Mouse (Mus musculus) embryonic facial prominence, embryonic 14.5 days (tissue): ENCODE data around the gene Rassf4. TPM values are rescaled to one million over a fixed set of nuclear protein-coding genes. Genes with fewer than 3 reads are reported as not detected.

Source experiments
- microRNA-seq: library from miRNA; unstranded; fragments of <30 nt; microRNA quantifications from one replicate; pipeline ENCODE4, GENCODE M21; 2016; ENCODE audit warnings: borderline number of aligned reads
- polyA plus RNA-seq: library from polyadenylated mRNA; unstranded; fragments of >200 nt; fragmentation: Nextera tagmentation; extraction: Ambion mirVana; gene quantifications from 2 replicates; pipeline ENCODE4 v1.2.1, GENCODE M21; 2014

Gene Rassf4
- polyA plus RNA-seq, 1 experiment from 2014 or later: 17.9 TPM

Small RNA genes within 50 kb of the gene (microRNA-seq; reads per million reads assigned to microRNA genes)
- gene Mir7043: 0.50 reads per million

Other genes starting within 250 kb of the Rassf4 start
- gene Alox5, start 212.8 kb downstream of the Rassf4 start, polyA plus RNA-seq: 2.0 and 2.4 TPM in 2 replicates
- not detected in 2 replicates for gene Olfr211, start 184.9 kb downstream of the Rassf4 start, polyA plus RNA-seq
- gene Olfr212, start 167.4 kb downstream of the Rassf4 start, polyA plus RNA-seq: not detected in 2 replicates
- not detected in 2 replicates for gene Olfr213, start 135.5 kb downstream of the Rassf4 start, polyA plus RNA-seq
- 0.35 and 0.38 TPM in 2 replicates for gene Gm5580, start 122.8 kb downstream of the Rassf4 start, polyA plus RNA-seq
- gene Olfr214, start 119.7 kb downstream of the Rassf4 start, polyA plus RNA-seq: not detected in 2 replicates
- not detected in 2 replicates for gene Olfr215, start 89.8 kb downstream of the Rassf4 start, polyA plus RNA-seq
- 131 and 154 TPM in 2 replicates for gene Zfp422, start 45.0 kb downstream of the Rassf4 start, polyA plus RNA-seq
- gene Depp1, start 23.3 kb downstream of the Rassf4 start, polyA plus RNA-seq: 23.7 and 27.1 TPM in 2 replicates
- gene Tmem72, start 43.0 kb upstream of the Rassf4 start, polyA plus RNA-seq: 0.67 and 1.0 TPM in 2 replicates